Mouse (Mus musculus) kidney, postnatal 0 days (tissue): Measurements from ENCODE around the gene Ubxn1. TPM values are rescaled to one million over a fixed set of nuclear protein-coding genes. Genes with fewer than 3 reads are reported as not detected.
"Not testable (repeated sequence)": the region's sequence is repeated elsewhere in the genome, so short reads cannot be mapped to it uniquely, and the experiment has no call there.

Experiments used
- ATAC-seq: fragments of 200-750 bp; cut with Nextera tagmentation; replicated peaks from 2 replicates; pipeline ENCODE4 v1.8.0; 2017; ENCODE audit warnings: low read depth, moderate number of reproducible peaks, moderate TSS enrichment, moderate library complexity; ENCODE audit not compliant: low FRiP score
- DNase-seq: peaks from one replicate; pipeline ENCODE4 v3.0.0-alpha.2; 2016; ENCODE audit warnings: low spot score
- H3K27ac ChIP-seq: fragments of 300-500 bp; sonication (generic); 2 replicates; pipeline ENCODE4 v1.5.1; 2014; ENCODE audit warnings: mild to moderate bottlenecking
- H3K27me3 ChIP-seq: fragments of 300-500 bp; sonication (generic); 2 replicates; pipeline ENCODE4 v1.6.1; 2014; ENCODE audit warnings: low read length, mixed read lengths; ENCODE audit not compliant: insufficient read depth
- H3K36me3 ChIP-seq: fragments of 300-500 bp; sonication (generic); 2 replicates; pipeline ENCODE4 v1.6.1; 2014; ENCODE audit warnings: low read length, mixed read lengths; ENCODE audit not compliant: insufficient read depth
- H3K4me1 ChIP-seq: fragments of 300-500 bp; sonication (generic); replicated peaks from 2 replicates; pipeline ENCODE4 v1.6.1; 2014; ENCODE audit warnings: antibody characterized with exemption, low read length, mixed read lengths; ENCODE audit not compliant: insufficient read depth
- H3K4me2 ChIP-seq: fragments of 300-500 bp; sonication (generic); 2 replicates; pipeline ENCODE4 v1.6.1; 2014; ENCODE audit warnings: mild to moderate bottlenecking, low read length, moderate library complexity, mixed read lengths
- H3K4me3 ChIP-seq: fragments of 300-500 bp; sonication (generic); replicated peaks from 2 replicates; pipeline ENCODE4 v1.5.1; 2014; ENCODE audit warnings: low read depth, low read length
- H3K9ac ChIP-seq: fragments of 300-500 bp; sonication (generic); 2 replicates; pipeline ENCODE4 v1.6.1; 2014; ENCODE audit warnings: low read depth, low read length
- H3K9me3 ChIP-seq: fragments of 300-500 bp; sonication (generic); replicated peaks from 2 replicates; pipeline ENCODE4 v1.6.1; 2016; ENCODE audit warnings: low read length, inconsistent platforms, mixed read lengths
- CTCF ChIP-seq: IDR thresholded peaks from 2 replicates; pipeline ENCODE4 v1.5.1; 2016; ENCODE audit warnings: antibody characterized with exemption, low read depth, mild to moderate bottlenecking, moderate library complexity
- WGBS: fragments of 180-500 bp; shearing (Covaris S2); extraction: QIAGEN DNeasy Blood & Tissue Kit; methylation state at CpG from one replicate; pipeline ENCODE4 v1.1.7; 2014; 5-methylcytosine and 5-hydroxymethylcytosine counted together
- polyA plus RNA-seq: library from polyadenylated mRNA; unstranded; fragments of >200 nt; fragmentation: Nextera tagmentation; extraction: Ambion mirVana; gene quantifications from 2 replicates; pipeline ENCODE4 v1.2.1, GENCODE M21; 2015

Ubxn1 gene
- polyA plus RNA-seq, result 195 and 206 TPM in 2 replicates

DNA sequence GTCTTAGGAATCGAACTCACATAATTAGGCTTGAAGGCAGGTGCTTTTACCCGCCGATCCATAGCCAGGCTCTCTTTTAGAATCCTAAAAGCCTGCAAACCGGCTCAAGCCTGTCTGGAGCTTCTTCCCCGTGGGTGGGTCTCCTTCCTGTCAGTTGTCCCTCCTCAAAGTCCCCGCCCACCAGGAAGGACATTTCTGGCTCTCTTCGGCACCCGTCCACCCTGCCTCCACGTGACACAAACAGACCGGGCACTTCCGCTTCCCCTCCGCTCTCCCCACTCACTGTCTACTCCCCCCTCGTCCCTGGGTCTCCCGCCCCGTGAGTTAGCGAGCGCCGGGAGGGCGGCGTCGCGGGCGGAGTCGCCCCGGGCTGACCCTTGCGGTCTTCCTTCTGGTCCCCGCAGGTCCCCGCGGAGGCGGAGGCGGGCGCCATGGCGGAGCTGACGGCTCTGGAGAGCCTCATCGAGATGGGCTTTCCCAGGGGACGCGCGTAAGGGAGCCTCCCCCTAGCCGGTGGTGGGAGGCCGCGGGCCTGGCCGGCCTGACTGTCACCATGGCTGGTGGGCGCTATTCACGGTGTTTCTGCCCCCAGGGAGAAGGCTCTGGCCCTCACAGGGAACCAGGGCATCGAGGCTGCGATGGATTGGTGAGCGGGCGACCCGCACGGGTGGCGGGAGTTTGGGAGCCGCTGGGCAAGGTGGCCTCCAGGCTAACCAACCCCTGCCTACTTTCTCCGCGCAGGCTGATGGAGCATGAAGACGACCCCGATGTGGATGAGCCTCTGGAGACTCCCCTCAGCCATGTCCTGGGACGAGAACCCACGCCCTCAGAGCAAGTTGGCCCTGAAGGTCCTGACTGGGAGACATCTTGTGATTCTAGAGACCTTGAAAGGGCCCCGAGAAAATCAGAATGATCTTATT lies at the start of gene Ubxn1:
Gene Ubxn1 (plus strand): TSS at position 230 of the 920 bp plus-strand sequence.
- H3K4me1 ChIP-seq, result 0 out of 2 replicates have a peak, but pooled peaks cover 5% of the 10 kb centered on the region
- H3K9ac ChIP-seq, result peak within 1 kb of the TSS; percentile 96
- peak within 1 kb of the TSS; percentile 96 for H3K4me3 ChIP-seq
- H3K36me3 ChIP-seq, result peaks cover 24% of the 10 kb centered on the region
- H3K9me3 ChIP-seq, result no peaks in the 10 kb centered on the region
- WGBS, result 1% methylated on average over 51 of the region's 59 CpGs
- H3K4me2 ChIP-seq, result peak within 1 kb of the TSS; percentile 80
- no peak for TF ChIP-seq CTCF
- peak within 1 kb of the TSS; percentile 90 for H3K27ac ChIP-seq
- ATAC-seq (peak; percentile 96), DNase-seq (peak; percentile 99)
- no peaks in the 10 kb centered on the region for H3K27me3 ChIP-seq

DNA sequence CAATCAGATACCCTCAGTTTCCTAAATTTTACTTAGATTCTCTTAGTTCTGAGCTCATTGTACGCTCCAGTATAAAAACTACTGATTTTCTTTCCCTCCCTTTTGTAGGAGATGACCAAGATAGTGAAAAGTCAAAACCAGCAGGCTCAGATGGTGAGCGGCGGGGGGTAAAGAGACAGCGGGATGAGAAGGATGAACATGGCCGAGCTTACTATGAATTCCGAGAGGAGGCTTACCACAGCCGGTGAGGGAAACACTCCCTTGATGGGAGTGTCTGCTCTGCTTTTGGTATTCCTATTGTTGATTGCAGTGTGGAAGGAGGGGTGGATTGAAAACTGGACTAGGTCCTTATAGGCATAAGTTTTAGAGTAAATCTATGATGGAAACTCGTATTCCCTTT lies 48.6 kb upstream of the Ubxn1 start:
- DNase-seq, result no peak
- peak overlapping the region; percentile 8; the same call in 1 of the 2 replicates for H3K4me3 ChIP-seq
- H3K9ac ChIP-seq, result no peak overlapping the region
- H3K4me1 ChIP-seq, result no peaks in the 10 kb centered on the region; the same call in none of the 2 replicates
- H3K9me3 ChIP-seq, result no peaks in the 10 kb centered on the region
- ATAC-seq, result no peak
- peaks cover 45% of the 10 kb centered on the region for H3K36me3 ChIP-seq
- H3K27me3 ChIP-seq, result no peaks in the 10 kb centered on the region
- WGBS, result 61% methylated on average over 8 of the region's 8 CpGs
- TF ChIP-seq CTCF, result no peak
- no peak overlapping the region for H3K27ac ChIP-seq
- peak overlapping the region; percentile 73 for H3K4me2 ChIP-seq

DNA sequence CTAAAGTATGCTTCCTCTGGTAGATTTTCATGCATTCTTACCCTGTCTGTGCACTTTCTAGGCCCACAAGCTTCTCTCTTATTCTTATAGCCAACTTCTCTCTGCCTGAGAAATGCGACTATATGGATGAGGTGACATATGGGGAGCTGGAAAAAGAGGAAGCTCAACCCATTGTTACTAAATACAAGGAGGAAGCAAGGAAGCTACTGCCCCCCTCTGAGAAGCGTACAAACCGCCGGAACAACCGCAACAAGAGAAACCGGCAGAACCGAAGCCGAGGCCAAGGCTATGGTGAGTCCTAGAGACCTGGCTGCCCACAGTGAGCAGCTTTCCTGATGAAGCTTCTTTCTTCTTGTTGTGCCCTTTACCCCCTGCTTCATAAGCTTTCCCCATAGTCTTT lies 41.6 kb upstream of the Ubxn1 start, which contains the start of gene AC129217.1:
Gene AC129217.1 (plus strand): TSS at position 114 of the 400 bp plus-strand sequence.
- no peak for ATAC-seq

DNA sequence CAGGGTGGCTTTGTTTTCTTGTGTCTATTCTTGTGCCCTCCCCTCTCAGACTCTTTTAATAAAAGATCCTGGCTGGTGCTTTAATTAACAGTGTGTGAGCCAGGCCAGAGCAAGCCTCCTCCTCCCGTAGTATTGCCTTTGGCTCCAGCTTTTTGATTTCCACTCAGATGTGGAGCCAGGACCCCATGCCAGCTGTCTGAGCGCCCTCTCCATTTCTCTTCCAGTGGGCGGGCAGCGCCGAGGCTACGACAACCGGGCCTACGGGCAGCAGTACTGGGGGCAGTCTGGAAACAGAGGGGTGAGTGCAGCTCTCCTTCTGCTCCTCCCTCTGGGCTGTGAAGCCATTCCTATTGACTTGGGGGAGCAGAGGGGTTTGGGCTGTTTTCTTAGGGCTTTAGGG lies 40.6 kb upstream of the Ubxn1 start:
- Histone ChIP-seq H3K27ac (no peak overlapping the region), H3K4me2 (no peak overlapping the region), H3K9me3 (no peaks in the 10 kb centered on the region), H3K4me3 (no peak overlapping the region), H3K36me3 (peaks cover 79% of the 10 kb centered on the region), H3K9ac (no peak overlapping the region), H3K4me1 (no peaks in the 10 kb centered on the region), H3K27me3 (no peaks in the 10 kb centered on the region)
- no peak for TF ChIP-seq CTCF
- DNase-seq, result no peak
- 90% methylated on average over 8 of the region's 8 CpGs for WGBS
- ATAC-seq, result no peak

More for the DNA sequence above, 41.6 kb upstream of the Ubxn1 start, which contains the start of gene AC129217.1:
- H3K36me3 ChIP-seq, result peaks cover 88% of the 10 kb centered on the region
- no peak for DNase-seq
- no peak within 1 kb of the TSS for H3K9ac ChIP-seq
- H3K9me3 ChIP-seq, result no peaks in the 10 kb centered on the region
- 90% methylated on average over 8 of the region's 8 CpGs for WGBS
- no peaks in the 10 kb centered on the region for H3K4me1 ChIP-seq
- H3K4me3 ChIP-seq, result no peak within 1 kb of the TSS
- no peak within 1 kb of the TSS for H3K27ac ChIP-seq
- no peaks in the 10 kb centered on the region for H3K27me3 ChIP-seq
- H3K4me2 ChIP-seq, result no peak within 1 kb of the TSS
- TF ChIP-seq CTCF, result no peak

DNA sequence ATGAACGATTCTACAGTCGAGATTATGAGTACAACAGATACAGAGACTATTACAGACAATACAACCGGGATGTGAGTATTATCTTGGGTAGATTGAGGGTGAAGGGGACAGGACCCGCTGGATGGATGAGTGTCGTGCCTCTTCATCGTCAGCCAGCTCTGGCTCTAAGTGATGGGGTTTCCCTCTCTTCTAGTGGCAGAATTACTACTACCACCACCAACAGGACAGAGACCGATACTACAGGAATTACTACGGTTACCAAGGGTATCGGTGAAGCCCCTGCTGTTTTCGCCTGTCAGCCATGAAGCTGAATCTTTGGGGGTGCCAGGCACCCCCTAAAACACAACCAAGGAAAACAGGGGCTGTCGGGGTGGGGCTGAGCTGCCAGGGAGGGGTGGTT lies 40.0 kb upstream of the Ubxn1 start:
- H3K4me3 ChIP-seq, result no peak overlapping the region
- no peak for ATAC-seq
- 88% methylated on average over 11 of the region's 11 CpGs for WGBS

DNA sequence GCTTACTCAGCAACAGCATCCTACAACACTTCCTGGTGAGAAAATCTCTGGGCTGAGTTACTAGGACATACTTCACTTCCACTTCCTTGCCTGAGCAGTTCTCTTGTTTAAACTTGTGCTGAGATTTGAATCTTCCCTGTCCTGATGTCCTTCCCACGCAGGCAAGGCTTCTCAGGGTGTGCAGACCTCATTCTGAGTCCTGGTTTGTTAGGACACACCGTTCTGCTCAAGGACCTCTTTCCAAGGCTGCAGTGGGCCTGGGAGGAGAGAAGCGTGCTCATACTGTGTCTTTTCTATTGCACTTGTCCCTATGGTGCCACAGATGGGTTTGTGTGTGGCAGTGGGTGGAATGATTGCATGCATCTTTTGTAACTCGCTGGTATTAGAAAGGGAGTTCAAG lies 38.3 kb upstream of the Ubxn1 start:
- Histone ChIP-seq H3K36me3 (peaks cover 61% of the 10 kb centered on the region), H3K4me2 (no peak overlapping the region), H3K9me3 (no peaks in the 10 kb centered on the region), H3K4me1 (no peaks in the 10 kb centered on the region; the same call in 1 of the 2 replicates), H3K9ac (no peak overlapping the region), H3K27ac (no peak overlapping the region), H3K27me3 (no peaks in the 10 kb centered on the region), H3K4me3 (no peak overlapping the region)
- ATAC-seq (no peak), DNase-seq (no peak)
- no peak for TF ChIP-seq CTCF
- WGBS, result 95% methylated on average over 4 of the region's 4 CpGs

More for the DNA sequence above, 40.0 kb upstream of the Ubxn1 start:
- no peaks in the 10 kb centered on the region for H3K27me3 ChIP-seq
- no peak for DNase-seq
- H3K9ac ChIP-seq, result no peak overlapping the region
- H3K9me3 ChIP-seq, result no peaks in the 10 kb centered on the region
- peaks cover 73% of the 10 kb centered on the region for H3K36me3 ChIP-seq
- H3K4me2 ChIP-seq, result no peak overlapping the region
- no peak overlapping the region for H3K27ac ChIP-seq
- H3K4me1 ChIP-seq, result no peaks in the 10 kb centered on the region
- no peak for TF ChIP-seq CTCF

DNA sequence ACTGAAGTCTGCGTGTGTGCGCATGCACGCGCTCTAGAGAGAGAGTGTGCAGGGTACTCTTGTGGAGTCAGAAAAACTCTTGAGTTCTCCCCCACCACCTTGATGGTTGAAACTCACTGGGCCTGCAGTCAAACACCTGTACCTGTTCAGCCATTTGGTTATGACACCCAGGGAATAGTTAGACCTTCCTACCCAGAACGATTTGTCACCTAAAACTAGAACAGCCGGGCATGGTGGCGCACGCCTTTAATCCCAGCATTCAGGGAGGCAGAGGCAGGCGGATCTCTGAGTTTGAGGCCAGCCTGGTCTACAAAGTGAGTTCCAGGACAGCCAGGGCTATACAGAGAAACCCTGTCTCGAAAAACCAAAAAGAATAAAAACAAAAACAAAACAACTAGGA lies 35.0 kb upstream of the Ubxn1 start:
- peaks cover 22% of the 10 kb centered on the region for H3K4me1 ChIP-seq
- WGBS, result 96% methylated on average over 10 of the region's 10 CpGs
- H3K4me2 ChIP-seq, H3K9me3 ChIP-seq, DNase-seq, ATAC-seq, H3K4me3 ChIP-seq, H3K9ac ChIP-seq, H3K27me3 ChIP-seq, H3K27ac ChIP-seq: not testable (repeated sequence)
- peaks cover 32% of the 10 kb centered on the region for H3K36me3 ChIP-seq
